Mouse (Mus musculus): ENCODE data around the gene Shisa6. TPM values are rescaled to one million over a fixed set of nuclear protein-coding genes. Genes with fewer than 3 reads are reported as not detected.
A peak's percentile ranks its signal among the peaks of the same experiment; 100 is the strongest.

The Shisa6 gene
- polyA plus RNA-seq, 1 experiment from 2014 or later = 0.40 TPM

- Histone ChIP-seq H3K9me3 (replicated peaks; ENCODE audit: control insufficient read depth, low read length) (no peaks in the 10 kb centered on the region), H3K4me2 (ENCODE audit: low read depth, low read length) (no peak overlapping the region), H3K4me3 (replicated peaks; ENCODE audit: low read length) (no peak overlapping the region), H3K27ac (ENCODE audit: low read length) (no peak overlapping the region), H3K9ac (ENCODE audit: low read length) (no peak overlapping the region), H3K27me3 (ENCODE audit: control insufficient read depth, insufficient read depth, low read length) (no peaks in the 10 kb centered on the region), H3K36me3 (ENCODE audit: control insufficient read depth, insufficient read depth, low read length) (no peaks in the 10 kb centered on the region), H3K4me1 (ENCODE audit: control insufficient read depth, insufficient read depth, low read length) (no peaks in the 10 kb centered on the region)
- WGBS = 60% methylated on average over 2 of the region's 2 CpGs
- ATAC-seq (ENCODE audit: insufficient read depth, low FRiP score) = no peak
These were observed 289.2 kb downstream of the Shisa6 start for GRCm38 (mm10) chr11:66236557-66236956.

DNA sequence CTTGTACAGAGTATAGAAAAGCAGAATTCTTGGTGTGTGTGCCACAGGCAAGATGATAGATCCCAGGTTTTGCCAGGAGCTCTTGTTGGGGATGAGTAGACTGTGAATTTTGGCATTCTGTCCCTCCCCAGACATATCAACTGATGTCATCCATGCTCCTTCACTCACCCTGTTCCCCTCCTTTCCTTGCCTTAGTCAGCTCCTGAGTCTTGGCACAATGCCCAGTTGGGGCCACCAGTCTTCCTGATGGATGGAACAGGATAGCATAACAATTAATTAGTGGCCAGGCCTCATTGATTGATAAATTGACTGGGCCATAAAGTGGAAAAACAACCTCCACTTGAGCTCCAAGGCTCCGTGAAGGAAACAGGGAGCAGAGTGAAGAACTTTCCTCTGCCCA lies 292.9 kb downstream of the Shisa6 start:
- WGBS = 29% methylated on average over 1 of the region's 1 CpGs
- Histone ChIP-seq H3K4me3 (replicated peaks; ENCODE audit: low read length) (no peak overlapping the region), H3K27ac (ENCODE audit: low read length) (no peak overlapping the region), H3K9ac (ENCODE audit: low read length) (no peak overlapping the region), H3K4me1 (ENCODE audit: control insufficient read depth, insufficient read depth, low read length) (no peaks in the 10 kb centered on the region), H3K4me2 (ENCODE audit: low read depth, low read length) (no peak overlapping the region), H3K36me3 (ENCODE audit: control insufficient read depth, insufficient read depth, low read length) (no peaks in the 10 kb centered on the region), H3K9me3 (replicated peaks; ENCODE audit: control insufficient read depth, low read length) (no peaks in the 10 kb centered on the region), H3K27me3 (ENCODE audit: control insufficient read depth, insufficient read depth, low read length) (no peaks in the 10 kb centered on the region)
- ATAC-seq (ENCODE audit: insufficient read depth, low FRiP score) = no peak

GRCm38 (mm10) chr11:66222133-66222532 lies 303.6 kb downstream of the Shisa6 start:
- H3K9ac ChIP-seq (ENCODE audit: low read length) = no peak overlapping the region
- WGBS = 76% methylated on average over 1 of the region's 1 CpGs
- no peaks in the 10 kb centered on the region for H3K9me3 ChIP-seq (replicated peaks; ENCODE audit: control insufficient read depth, low read length)

GRCm38 (mm10) chr11:66218469-66218868 lies 307.3 kb downstream of the Shisa6 start:
- Histone ChIP-seq H3K27ac (ENCODE audit: low read length) (no peak overlapping the region), H3K4me1 (ENCODE audit: control insufficient read depth, insufficient read depth, low read length) (no peaks in the 10 kb centered on the region), H3K4me3 (replicated peaks; ENCODE audit: low read length) (no peak overlapping the region), H3K9me3 (replicated peaks; ENCODE audit: control insufficient read depth, low read length) (no peaks in the 10 kb centered on the region), H3K4me2 (ENCODE audit: low read depth, low read length) (no peak overlapping the region), H3K36me3 (ENCODE audit: control insufficient read depth, insufficient read depth, low read length) (no peaks in the 10 kb centered on the region), H3K27me3 (ENCODE audit: control insufficient read depth, insufficient read depth, low read length) (no peaks in the 10 kb centered on the region), H3K9ac (ENCODE audit: low read length) (no peak overlapping the region)
- 82% methylated on average over 3 of the region's 3 CpGs for WGBS
- no peak for ATAC-seq (ENCODE audit: insufficient read depth, low FRiP score)

More at GRCm38 (mm10) chr11:66222133-66222532, 303.6 kb downstream of the Shisa6 start:
- Histone ChIP-seq H3K36me3 (ENCODE audit: control insufficient read depth, insufficient read depth, low read length) (no peaks in the 10 kb centered on the region), H3K4me3 (replicated peaks; ENCODE audit: low read length) (no peak overlapping the region), H3K27ac (ENCODE audit: low read length) (no peak overlapping the region), H3K27me3 (ENCODE audit: control insufficient read depth, insufficient read depth, low read length) (no peaks in the 10 kb centered on the region), H3K4me2 (ENCODE audit: low read depth, low read length) (no peak overlapping the region), H3K4me1 (ENCODE audit: control insufficient read depth, insufficient read depth, low read length) (no peaks in the 10 kb centered on the region)
- no peak for ATAC-seq (ENCODE audit: insufficient read depth, low FRiP score)

DNA sequence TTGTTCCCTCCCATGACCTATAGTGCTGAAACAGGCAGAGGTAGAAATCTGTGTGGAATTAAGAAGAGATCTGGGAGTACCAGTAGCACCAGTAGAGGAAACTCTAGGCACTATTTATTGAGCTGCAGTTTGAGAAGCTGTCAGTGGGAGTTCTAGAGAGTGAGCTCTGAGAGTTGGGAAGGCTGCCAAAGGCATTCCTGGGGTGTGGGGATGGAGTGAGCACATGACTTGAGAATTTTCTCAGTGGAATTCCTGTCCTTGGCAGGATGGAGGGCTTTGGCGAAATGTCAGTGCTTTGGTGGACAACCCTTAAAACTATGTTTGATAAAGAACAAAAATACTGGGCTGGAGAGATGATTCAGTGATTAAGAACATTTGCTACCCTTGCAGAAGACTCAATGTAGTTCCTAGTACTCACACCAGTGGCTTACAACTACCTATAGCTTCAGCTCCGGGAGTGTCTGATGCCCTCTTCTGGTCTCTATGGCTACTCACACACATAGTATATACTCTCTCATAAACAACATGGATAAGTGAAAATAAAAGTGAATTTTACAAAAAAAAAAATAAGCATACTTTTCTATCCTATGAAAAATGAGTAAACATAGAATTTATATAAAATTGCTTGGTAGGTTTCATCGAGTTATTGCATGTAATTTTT lies 337.0 kb downstream of the Shisa6 start:
- Histone ChIP-seq H3K4me3 (replicated peaks; ENCODE audit: low read length) (no peak overlapping the region), H3K9me3 (replicated peaks; ENCODE audit: control insufficient read depth, low read length) (no peaks in the 10 kb centered on the region), H3K4me2 (ENCODE audit: low read depth, low read length) (no peak overlapping the region), H3K27me3 (ENCODE audit: control insufficient read depth, insufficient read depth, low read length) (no peaks in the 10 kb centered on the region), H3K9ac (ENCODE audit: low read length) (no peak overlapping the region), H3K27ac (ENCODE audit: low read length) (no peak overlapping the region), H3K4me1 (ENCODE audit: control insufficient read depth, insufficient read depth, low read length) (no peaks in the 10 kb centered on the region), H3K36me3 (ENCODE audit: control insufficient read depth, insufficient read depth, low read length) (no peaks in the 10 kb centered on the region)
- ATAC-seq (ENCODE audit: insufficient read depth, low FRiP score) = peak; percentile 47; the same call in 1 of the 2 replicates
- WGBS = 69% methylated on average over 3 of the region's 3 CpGs

- Histone ChIP-seq H3K27me3 (ENCODE audit: control insufficient read depth, insufficient read depth, low read length) (no peaks in the 10 kb centered on the region), H3K4me2 (ENCODE audit: low read depth, low read length) (no peak overlapping the region), H3K27ac (ENCODE audit: low read length) (no peak overlapping the region), H3K4me3 (replicated peaks; ENCODE audit: low read length) (no peak overlapping the region), H3K36me3 (ENCODE audit: control insufficient read depth, insufficient read depth, low read length) (no peaks in the 10 kb centered on the region), H3K9me3 (replicated peaks; ENCODE audit: control insufficient read depth, low read length) (no peaks in the 10 kb centered on the region), H3K4me1 (ENCODE audit: control insufficient read depth, insufficient read depth, low read length) (no peaks in the 10 kb centered on the region), H3K9ac (ENCODE audit: low read length) (no peak overlapping the region)
- ATAC-seq (ENCODE audit: insufficient read depth, low FRiP score) = no peak
- WGBS = 85% methylated on average over 2 of the region's 2 CpGs
These were observed 337.6 kb downstream of the Shisa6 start for GRCm38 (mm10) chr11:66188146-66188545.

DNA sequence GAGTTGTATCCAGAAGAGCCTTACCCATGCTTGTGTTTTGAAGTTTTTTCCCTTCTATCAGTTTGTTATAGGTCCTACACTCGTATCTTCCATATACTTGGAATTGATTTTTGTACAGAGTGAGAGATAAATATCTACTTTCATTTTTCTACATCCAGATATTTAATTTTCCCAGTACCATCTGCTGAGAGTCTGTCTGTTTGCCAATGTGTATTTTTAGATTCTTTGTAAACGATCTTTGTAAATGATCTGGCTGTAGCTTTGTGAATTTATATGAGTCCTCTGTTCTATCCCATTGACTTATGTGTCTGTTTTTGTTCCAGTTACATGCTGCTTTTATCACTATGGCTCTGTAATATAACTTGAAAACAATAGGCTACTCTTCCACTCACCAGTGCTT lies 348.0 kb downstream of the Shisa6 start:
- Histone ChIP-seq H3K36me3 (ENCODE audit: control insufficient read depth, insufficient read depth, low read length) (no peaks in the 10 kb centered on the region), H3K9me3 (replicated peaks; ENCODE audit: control insufficient read depth, low read length) (0 out of 2 replicates have a peak, but pooled peaks cover 4% of the 10 kb centered on the region), H3K4me3 (replicated peaks; ENCODE audit: low read length) (no peak overlapping the region), H3K27me3 (ENCODE audit: control insufficient read depth, insufficient read depth, low read length) (no peaks in the 10 kb centered on the region; the same call in 1 of the 2 replicates), H3K27ac (ENCODE audit: low read length) (no peak overlapping the region), H3K4me2 (ENCODE audit: low read depth, low read length) (no peak overlapping the region), H3K4me1 (ENCODE audit: control insufficient read depth, insufficient read depth, low read length) (no peaks in the 10 kb centered on the region), H3K9ac (ENCODE audit: low read length) (no peak overlapping the region)
- WGBS = 50% methylated on average over 2 of the region's 2 CpGs
- no peak for ATAC-seq (ENCODE audit: insufficient read depth, low FRiP score)

DNA sequence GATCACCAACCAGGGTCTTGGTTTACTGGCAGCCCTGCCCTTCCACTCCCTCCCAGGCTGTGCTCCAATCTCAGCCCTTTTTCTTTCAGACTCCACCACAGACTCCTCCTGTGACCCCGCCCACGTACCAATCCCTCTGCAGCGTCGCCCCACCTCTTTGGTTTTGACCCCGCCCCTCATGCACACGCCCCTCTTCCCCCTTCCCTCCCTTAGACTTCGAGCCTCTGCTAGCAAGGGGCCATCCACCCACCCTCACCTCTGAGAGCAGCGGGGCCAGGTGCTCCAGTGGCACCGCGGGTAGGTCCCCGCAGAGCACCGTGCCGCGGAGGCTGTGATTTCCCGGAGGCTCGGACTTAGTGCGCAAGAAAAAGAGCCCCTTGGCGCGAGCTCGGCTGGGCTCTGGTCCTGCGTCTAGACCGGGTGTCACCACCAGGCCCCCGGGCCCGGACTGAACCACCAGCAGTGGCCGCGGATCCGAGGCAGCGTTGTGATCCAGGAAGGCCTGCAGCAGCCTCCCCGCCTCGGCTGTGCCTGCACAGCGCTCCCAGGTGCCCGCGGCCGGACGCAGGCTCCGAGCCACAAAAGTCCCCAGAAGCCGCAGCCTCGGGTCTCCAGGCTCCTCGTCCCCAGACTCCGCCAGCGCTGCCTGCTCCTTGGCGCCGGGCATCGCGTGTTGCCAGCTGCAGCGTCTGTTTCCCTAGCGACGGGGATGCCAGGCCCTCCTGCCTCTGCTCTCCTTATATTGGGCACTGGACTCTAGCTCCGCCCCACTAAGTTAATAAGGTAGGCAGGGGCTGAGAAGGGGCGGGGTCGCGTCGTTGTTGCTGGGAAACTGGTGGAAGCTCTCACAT lies 357.7 kb downstream of the Shisa6 start, which contains the start of gene Dnah9:
Gene Dnah9, minus strand, starts transcription at position 751 of the 851 bp plus-strand sequence.
- H3K4me3 ChIP-seq (replicated peaks; ENCODE audit: low read length) = peak within 1 kb of the TSS; percentile 48
- no peaks in the 10 kb centered on the region for H3K36me3 ChIP-seq (ENCODE audit: control insufficient read depth, insufficient read depth, low read length)
- WGBS = under 1% methylated on average over 53 of the region's 53 CpGs
- H3K27me3 ChIP-seq (ENCODE audit: control insufficient read depth, insufficient read depth, low read length) = peaks cover 5% of the 10 kb centered on the region
- no peaks in the 10 kb centered on the region for H3K9me3 ChIP-seq (replicated peaks; ENCODE audit: control insufficient read depth, low read length)
- no peak within 1 kb of the TSS for H3K27ac ChIP-seq (ENCODE audit: low read length)
- H3K9ac ChIP-seq (ENCODE audit: low read length) = no peak within 1 kb of the TSS
- peak within 1 kb of the TSS; percentile 71 for H3K4me2 ChIP-seq (ENCODE audit: low read depth, low read length)
- no peaks in the 10 kb centered on the region for H3K4me1 ChIP-seq (ENCODE audit: control insufficient read depth, insufficient read depth, low read length)
- ATAC-seq (ENCODE audit: insufficient read depth, low FRiP score) = peak; percentile 93

- H3K4me3 ChIP-seq (replicated peaks; ENCODE audit: low read length) = no peak overlapping the region
- no peak for ATAC-seq (ENCODE audit: insufficient read depth, low FRiP score)
- H3K27ac ChIP-seq (ENCODE audit: low read length) = no peak overlapping the region
- no peaks in the 10 kb centered on the region for H3K9me3 ChIP-seq (replicated peaks; ENCODE audit: control insufficient read depth, low read length)
- no peaks in the 10 kb centered on the region for H3K4me1 ChIP-seq (ENCODE audit: control insufficient read depth, insufficient read depth, low read length)
- H3K4me2 ChIP-seq (ENCODE audit: low read depth, low read length) = no peak overlapping the region
- no peak overlapping the region for H3K9ac ChIP-seq (ENCODE audit: low read length)
- H3K36me3 ChIP-seq (ENCODE audit: control insufficient read depth, insufficient read depth, low read length) = no peaks in the 10 kb centered on the region
- 59% methylated on average over 2 of the region's 2 CpGs for WGBS
- H3K27me3 ChIP-seq (ENCODE audit: control insufficient read depth, insufficient read depth, low read length) = peaks cover 5% of the 10 kb centered on the region; the same call in 1 of the 2 replicates
These were observed 361.7 kb downstream of the Shisa6 start for GRCm38 (mm10) chr11:66164022-66164421.
